Mouse (Mus musculus) neutrophil, adult 5-6 weeks (primary cell): Measurements from ENCODE around the gene Fbxo4. TPM values are rescaled to one million over a fixed set of nuclear protein-coding genes. Genes with fewer than 3 reads are reported as not detected.
A peak's percentile ranks its signal among the peaks of the same experiment; 100 is the strongest.

Experiments
- ATAC-seq: fragments of 151-379, 151-347 bp; 2 replicates; pipeline ENCODE4 v1.8.0; 2017; ENCODE audit warnings: mild to moderate bottlenecking, moderate TSS enrichment; ENCODE audit not compliant: insufficient number of reproducible peaks, poor library complexity, low FRiP score, severe bottlenecking; ENCODE audit errors: extremely low read depth
- total RNA-seq: library from RNA; stranded (forward); fragments of 200-1000 nt; gene quantifications from 2 replicates; pipeline ENCODE4 v1.2.3, GENCODE M21; 2017

Gene Fbxo4
- total RNA-seq, 1 experiment from 2014 or later = 27.9 TPM

DNA sequence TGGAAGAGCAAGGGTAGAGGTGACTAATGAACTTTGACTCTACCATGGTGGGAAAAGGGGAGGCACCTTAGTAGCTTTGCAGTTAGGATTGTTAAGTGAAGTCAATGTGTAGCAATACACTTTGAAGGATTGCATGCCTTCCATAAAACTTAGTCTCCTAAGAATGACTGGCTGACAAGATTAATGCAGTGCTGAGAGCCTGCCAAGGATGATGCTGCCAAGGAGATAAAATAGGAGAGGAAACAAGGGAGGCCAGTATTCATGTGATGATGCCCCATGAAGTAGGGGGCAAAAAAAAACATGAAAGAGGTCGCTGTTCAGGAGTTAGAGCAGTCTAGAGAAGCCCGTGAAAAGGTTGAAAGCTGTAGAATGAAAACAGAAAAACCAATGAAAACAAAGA, 5.5 kb upstream of the Fbxo4 start:
- no peak for ATAC-seq

GRCm38 (mm10) chr15:3982732-3983131, 3.4 kb upstream of the Fbxo4 start:
- peak; percentile 61 for ATAC-seq

DNA sequence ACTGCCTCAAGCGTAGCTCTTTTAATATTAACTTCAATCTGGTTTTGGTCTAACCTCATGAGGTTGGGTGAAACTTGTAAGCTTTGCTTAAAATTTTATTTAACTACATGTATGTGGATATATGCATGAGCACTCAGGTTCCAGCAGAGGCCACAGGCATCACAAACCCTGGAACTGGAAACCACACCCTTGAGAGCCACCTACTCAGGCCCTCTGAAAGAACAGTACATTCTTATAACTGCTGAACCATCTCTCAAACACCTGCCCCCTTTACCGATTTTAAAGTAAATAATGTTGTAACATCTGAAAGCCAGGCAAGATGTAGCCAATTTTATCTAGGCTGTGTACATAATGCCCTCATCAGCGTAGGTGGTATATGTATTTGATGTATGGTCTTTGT, 498 bp upstream of the Fbxo4 start:
- peak; percentile 14; the same call in 1 of the 2 replicates for ATAC-seq

DNA sequence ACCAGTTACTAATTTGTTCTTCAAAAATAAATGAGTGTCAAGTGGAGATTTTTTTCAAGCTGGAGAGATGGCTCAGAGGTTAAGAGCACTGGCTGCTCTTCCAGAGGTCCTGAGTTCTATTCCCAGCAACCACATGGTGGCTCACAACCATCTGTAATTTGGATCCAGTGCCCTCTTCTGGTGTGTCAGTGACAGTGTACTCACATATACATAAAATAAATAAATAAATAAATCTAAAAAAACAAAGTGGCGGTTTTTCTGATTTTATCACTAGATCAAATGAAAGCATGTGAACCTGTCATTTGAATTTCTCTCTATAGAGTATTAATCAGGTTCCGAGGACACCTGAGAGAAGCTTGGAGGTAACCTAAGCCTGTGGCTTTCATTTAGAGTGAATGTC, 1.1 kb downstream of the Fbxo4 start:
- no peak for ATAC-seq

DNA sequence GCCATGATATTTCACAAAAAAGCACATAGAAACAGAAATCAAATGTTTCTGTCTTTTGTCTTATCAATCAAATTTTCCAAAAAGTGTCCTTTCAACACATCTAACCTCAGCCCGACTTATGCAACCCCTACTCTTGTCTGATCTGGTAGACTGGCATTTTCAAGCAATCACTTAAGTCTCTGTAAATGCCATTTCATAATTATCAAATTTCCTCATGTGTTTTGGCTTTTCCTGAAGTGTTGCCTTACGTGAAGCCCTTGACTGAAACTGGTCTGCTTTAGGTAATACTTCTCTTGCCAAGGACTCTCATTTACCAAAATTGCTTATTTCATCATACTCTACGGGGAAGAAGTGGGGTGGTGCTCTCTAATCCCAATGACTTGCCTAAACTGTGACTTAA, 6.1 kb downstream of the Fbxo4 start:
- ATAC-seq = no peak

DNA sequence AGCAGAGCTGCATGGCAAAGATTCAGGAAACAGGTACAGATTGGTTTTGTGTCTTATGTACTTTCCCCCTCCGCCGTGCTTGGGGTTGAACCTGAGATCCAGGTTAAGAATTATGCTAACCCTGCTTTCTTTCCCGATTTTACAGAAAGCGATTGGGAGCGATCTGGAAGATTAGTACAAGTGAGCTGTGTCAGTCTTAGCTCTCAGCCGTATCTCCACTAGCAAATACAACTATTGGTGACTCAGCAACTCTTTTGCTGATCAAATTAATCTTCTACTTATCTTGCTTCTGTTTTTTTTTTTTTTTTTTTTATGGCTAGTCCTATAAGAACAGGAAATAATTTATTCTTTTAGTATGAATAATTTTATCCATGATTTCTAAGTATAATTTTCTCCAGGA, 9.2 kb downstream of the Fbxo4 start:
- ATAC-seq = no peak

GRCm38 (mm10) chr15:3969743-3970142, 9.6 kb downstream of the Fbxo4 start:
- no peak for ATAC-seq

- no peak for ATAC-seq
These were observed 17.1 kb downstream of the Fbxo4 start for GRCm38 (mm10) chr15:3962251-3962650.

GRCm38 (mm10) chr15:3960094-3960493, 19.3 kb downstream of the Fbxo4 start:
- no peak for ATAC-seq

GRCm38 (mm10) chr15:3957982-3958381, 21.4 kb downstream of the Fbxo4 start:
- ATAC-seq = peak; percentile 72; the same call in 1 of the 2 replicates

GRCm38 (mm10) chr15:3954971-3955370, 24.4 kb downstream of the Fbxo4 start:
- no peak for ATAC-seq

GRCm38 (mm10) chr15:3938132-3938531, 41.2 kb downstream of the Fbxo4 start:
- ATAC-seq = no peak

- ATAC-seq = no peak
These were observed 43.3 kb downstream of the Fbxo4 start for GRCm38 (mm10) chr15:3936056-3936455.

DNA sequence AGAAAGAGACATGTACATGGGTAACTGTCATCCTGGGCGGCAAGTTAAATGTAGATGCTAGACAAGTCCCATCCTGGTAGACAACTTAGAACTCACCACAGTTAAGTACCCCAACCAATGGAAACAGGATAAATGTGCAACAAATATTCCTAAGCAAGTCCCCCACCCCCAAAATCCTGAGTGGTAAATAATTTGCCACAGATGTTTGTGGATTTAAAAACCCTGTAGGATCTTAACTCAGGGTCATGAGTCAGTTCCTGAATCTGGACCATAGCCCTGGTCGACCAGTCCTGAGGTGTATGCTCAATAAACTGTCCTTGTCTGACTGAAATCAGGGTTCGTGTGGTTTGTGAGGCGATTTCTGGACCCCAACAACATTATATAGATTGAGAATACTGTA, 45.9 kb downstream of the Fbxo4 start:
- no peak for ATAC-seq

DNA sequence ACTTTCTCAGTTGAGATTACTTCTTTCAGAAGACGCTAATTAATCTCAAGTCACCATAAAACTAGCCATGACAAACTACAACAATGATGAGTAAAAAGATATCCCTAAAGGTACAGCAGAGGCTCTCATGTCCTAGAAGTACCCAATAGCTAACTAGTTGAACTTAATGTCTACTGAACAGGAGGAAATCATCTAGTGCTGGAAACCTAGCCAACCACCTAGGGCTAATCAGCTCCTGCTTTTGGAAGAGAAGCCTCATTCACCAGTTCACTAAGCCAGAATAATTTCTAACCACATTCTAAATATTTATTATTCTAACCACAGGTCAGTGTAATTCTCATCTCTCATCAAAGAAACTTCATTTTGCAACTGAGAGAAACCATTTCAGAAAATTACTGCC, 47.4 kb downstream of the Fbxo4 start:
- no peak for ATAC-seq

Other genes starting within 250 kb of the Fbxo4 start
- gene AW549877, start 16.2 kb upstream of the Fbxo4 start, total RNA-seq = 40.1 and 43.5 TPM in 2 replicates
- gene Oxct1, start 46.8 kb upstream of the Fbxo4 start, total RNA-seq = 62.6 and 68.4 TPM in 2 replicates